Mouse (Mus musculus) right cerebral cortex, adult 2 months (tissue): ENCODE results near the gene Cep41.

Experiments used
- DNase-seq, 2 experiments: peaks; one replicate each; pipeline ENCODE4 v3.0.0; 2021 to 2022; ENCODE audit warnings: low spot score in 2 of 2

Cep41 gene

DNA sequence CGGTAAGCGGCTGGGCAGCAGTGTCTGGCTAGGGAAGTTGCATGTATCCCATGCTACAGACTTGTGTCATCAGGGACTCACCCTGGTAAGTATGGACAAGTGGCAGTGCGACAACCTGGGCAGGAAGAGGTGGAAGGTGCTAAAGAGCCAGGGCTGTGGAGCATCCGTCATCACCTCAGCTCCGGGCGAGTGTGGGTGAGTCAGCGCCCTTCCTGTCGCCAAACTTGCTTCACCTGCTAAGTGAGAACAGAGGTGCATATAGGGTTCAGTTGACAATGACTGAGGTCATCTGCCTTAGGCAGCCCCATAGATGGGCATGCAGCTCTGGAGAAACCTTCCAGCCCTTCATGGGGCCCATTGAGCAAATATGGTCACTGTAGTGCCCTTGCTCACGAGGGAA is 68.8 kb downstream of the Cep41 start:
- DNase-seq, result no peak

DNA sequence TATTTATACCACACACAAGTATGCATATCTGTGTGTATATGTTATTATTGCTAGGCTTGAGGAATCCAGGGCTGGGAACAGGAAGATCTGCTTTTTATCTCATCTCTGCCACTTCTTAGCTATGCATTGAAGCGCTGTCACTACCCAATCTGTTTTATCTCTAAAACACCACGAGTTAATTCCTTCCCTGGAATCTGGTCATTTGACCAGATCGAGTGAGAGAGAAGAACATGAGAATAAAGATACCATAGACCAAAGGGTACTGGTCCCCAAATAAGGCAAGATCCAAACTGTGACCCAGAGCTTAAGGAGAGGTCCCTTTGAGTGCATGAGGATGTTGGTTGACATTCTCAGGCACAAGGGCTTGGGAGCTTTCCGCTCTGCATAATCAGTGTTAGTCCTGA is 71.6 kb downstream of the Cep41 start:
- no peak for DNase-seq

DNA sequence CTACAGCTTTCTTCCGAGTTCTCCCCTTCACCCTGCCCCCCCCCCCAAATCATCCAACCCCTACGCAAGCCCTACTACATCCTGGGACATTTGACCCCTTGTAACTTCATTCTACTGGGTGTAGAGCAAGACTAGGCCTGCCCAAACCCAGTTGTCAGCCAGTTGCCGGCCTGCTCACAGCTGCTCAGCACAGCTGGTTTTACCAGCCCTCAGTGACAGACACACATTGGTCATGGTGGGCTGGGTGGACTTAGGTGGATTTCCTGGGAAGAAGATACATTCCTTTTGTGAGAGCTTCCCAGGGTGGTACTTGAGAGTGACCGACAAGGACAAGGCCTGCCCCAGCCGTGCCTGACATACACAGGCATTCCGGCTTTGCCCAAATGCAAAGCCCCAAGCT is 72.6 kb downstream of the Cep41 start:
- DNase-seq, result no peak

- DNase-seq, result no peak
Measured at GRCm38 (mm10) chr6:30620591-30620990, 73.0 kb downstream of the Cep41 start.

DNA sequence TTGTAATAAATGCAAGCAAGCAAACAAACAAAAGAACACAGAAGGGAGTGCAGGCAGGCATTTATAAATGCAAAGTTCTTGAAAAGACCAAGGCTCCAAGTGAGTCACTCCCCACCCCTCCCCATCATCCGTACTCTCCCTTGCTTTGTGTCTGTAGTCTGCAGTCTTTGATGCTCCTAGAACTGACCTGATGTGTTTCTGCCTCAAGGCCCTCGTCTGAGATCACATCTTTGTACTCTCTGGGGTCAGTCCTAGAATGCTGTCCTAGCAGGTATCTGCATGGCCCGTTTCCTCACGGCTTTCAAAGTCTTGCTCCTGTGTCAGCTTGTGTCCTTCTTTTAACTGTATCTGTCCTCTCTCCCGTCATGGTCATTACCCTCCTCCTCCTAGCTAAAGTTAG is 73.9 kb downstream of the Cep41 start:
- DNase-seq, result no peak

DNA sequence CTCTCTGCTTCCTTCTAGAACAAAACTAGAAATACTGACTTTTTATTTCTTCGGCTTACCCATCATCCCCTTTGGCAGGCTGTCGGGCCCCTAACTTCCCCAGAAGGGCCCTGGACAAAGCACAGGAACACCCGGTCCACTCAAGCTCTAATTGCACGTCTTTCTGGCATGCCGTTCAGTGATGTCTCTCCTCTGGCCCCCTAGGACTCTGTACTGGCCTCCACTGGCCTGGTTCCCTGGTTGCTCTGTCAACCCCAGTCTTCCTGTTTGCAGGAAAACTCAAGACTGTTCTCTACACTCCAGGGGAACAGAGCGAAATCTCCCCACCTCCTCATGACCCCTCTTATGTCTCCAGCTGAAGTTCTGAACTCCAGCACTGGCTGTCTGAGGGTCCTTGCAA is 74.8 kb downstream of the Cep41 start:
- DNase-seq, result peak in 1 of 2 experiments; percentile 5

DNA sequence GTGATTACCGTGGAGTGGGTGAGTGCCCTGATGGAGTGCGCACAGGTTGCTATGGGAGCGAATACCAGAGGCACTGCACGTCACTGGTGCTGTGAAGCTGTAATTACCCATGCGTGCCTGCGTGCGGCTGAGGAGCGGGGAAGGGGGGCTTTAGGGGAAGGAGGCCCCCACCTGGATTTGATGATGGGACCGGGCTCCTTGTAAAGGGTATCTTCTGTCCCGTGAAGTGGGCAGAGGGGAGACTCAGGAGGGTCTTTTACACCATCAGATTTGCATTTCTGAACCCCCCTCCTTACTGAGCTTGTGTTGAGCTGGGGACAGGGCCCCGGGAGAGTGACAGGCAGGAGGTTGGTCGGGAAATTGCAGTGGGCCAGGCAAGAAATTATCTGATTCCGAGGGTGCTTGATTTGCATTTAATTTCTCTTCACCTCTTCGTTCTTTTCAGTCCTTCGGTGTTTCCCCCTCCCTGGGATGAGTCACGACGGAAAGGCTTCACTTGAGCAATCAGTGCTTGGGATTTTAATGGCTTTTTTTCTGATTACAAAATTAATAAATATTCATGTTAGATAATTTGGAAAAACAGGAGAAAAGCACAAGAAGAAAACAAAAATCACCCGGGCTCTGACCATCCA is 75.5 kb downstream of the Cep41 start:
- DNase-seq, result peak; percentile 58 to 71

DNA sequence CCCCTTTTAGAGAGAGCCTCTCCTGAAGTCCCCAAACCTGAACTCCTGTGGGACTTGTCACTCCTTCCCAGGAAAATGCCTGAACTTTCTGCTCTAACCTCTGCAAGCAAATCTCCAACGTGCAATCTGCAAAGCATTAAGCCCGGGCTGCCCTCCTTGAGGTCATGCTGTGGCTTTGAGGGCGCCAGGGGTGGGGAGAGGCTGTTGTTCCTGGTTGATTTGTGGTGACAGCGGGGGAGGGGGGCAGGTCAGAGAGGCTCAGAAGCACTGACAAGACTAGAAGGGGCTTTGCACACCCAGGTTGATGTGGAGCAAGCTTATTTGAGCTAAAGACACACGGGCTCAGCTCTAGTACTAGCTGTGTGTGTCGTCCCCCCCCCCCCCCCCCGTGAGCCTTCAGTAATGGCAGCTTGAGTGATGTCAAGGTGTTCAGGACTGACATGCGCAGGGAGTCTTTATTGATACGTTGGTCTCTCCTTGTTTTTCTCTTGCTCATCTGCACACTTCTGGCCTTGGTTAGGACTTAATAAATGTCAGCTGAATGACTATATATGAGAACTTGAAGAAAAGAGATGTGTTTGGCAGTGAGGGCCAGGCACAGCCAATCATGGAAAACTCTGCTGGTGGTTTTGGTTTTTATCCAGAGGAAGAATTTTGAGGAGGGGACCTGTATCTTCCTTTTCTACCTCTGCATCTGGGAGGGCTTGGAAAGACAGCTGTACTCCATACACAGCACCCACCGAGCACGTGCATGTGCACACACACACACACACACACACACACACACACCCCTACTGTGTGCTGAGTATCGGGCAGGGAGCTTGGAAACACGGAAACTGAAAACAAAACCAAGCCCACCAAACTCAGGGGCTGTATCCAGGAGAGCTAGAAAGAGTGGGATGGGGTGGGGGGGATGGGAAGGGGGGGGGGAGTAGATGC is 76.3 kb downstream of the Cep41 start:
- peak in 1 of 2 experiments; percentile 7 for DNase-seq

GRCm38 (mm10) chr6:30616491-30616941 is 77.0 kb downstream of the Cep41 start:
- no peak for DNase-seq

GRCm38 (mm10) chr6:30615741-30616140 is 77.8 kb downstream of the Cep41 start:
- no peak for DNase-seq

- no peak for DNase-seq
Measured at GRCm38 (mm10) chr6:30614251-30614650, 79.3 kb downstream of the Cep41 start.

DNA sequence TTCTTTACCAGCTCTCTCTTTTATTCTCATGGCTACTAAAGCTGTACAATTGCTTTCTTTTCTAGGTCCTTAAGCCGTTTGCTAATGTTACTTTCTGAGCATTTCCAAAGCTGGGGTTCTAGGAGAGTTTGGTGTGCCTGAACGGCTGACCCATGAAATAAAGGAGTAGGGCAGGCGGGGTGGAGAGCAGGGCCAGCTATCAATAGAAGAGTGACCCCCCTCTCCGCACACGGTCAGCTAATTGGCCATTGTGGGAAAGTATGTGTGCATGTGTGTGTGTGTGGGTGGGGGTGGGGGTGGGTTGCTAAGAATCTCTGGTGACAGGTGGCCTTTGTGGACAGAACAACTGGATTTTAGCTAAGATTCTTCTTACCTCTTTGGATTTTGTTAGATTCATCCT is 82.3 kb downstream of the Cep41 start:
- DNase-seq, result no peak

- DNase-seq, result no peak
Measured at GRCm38 (mm10) chr6:30610710-30611109, 82.8 kb downstream of the Cep41 start, which contains the start of gene Cpa5. Gene Cpa5, plus strand, starts transcription at chr6:30611010.

- no peak for DNase-seq
Measured at GRCm38 (mm10) chr6:30605672-30606071, 87.9 kb downstream of the Cep41 start.

DNA sequence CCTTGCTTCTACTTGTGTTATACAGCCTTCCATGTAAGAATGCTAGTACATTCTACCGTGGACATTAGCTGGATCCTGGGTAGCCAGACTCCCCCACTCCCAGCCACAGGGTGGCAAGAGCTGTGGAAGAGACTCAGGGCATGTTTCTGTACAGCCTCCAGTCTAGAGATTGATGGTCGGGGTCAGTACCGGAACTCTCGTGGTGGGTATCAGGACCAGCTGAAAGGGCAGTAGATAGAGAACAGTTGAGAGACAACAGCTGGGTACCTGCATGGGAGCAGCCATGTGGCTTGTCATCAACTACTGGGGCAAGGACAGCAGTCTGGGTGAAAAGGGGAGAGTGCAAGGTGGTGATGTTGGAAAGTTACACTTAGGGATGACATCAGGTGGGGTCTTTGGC is 88.4 kb downstream of the Cep41 start:
- no peak for DNase-seq

- DNase-seq, result no peak
Measured at GRCm38 (mm10) chr6:30604342-30604867, 89.1 kb downstream of the Cep41 start.
